Mouse (Mus musculus) urinary bladder, adult 18-20 months (tissue): ENCODE data around the gene Igsf21.
A peak's percentile ranks its signal among the peaks of the same experiment; 100 is the strongest.

Source experiments
- DNase-seq, 2 experiments: peaks; one replicate each; pipeline ENCODE4 v3.0.0; 2022; ENCODE audit warnings: low spot score in 2 of 2, mixed read lengths in 2 of 2

Gene Igsf21

GRCm38 (mm10) chr4:140052575-140052974 lies 194.0 kb downstream of the Igsf21 start:
- DNase-seq: no peak

GRCm38 (mm10) chr4:140047807-140048362 lies 198.7 kb downstream of the Igsf21 start:
- DNase-seq: no peak

GRCm38 (mm10) chr4:140043953-140044352 lies 202.6 kb downstream of the Igsf21 start:
- DNase-seq: no peak

- DNase-seq: no peak
Measured at GRCm38 (mm10) chr4:140038586-140039411, 207.8 kb downstream of the Igsf21 start.

- peak; percentile 6 to 34 for DNase-seq
Measured at GRCm38 (mm10) chr4:140037784-140038387, 208.7 kb downstream of the Igsf21 start.

- DNase-seq: no peak
Measured at GRCm38 (mm10) chr4:140035232-140035631, 211.4 kb downstream of the Igsf21 start.

GRCm38 (mm10) chr4:140033394-140033793 lies 213.2 kb downstream of the Igsf21 start:
- DNase-seq: peak in 1 of 2 experiments; percentile 30

- no peak for DNase-seq
Measured at GRCm38 (mm10) chr4:140030415-140030814, 216.2 kb downstream of the Igsf21 start.

- no peak for DNase-seq
Measured at GRCm38 (mm10) chr4:140030040-140030386, 216.6 kb downstream of the Igsf21 start.

- no peak for DNase-seq
Measured at GRCm38 (mm10) chr4:140029324-140030039, 217.1 kb downstream of the Igsf21 start.

GRCm38 (mm10) chr4:140023833-140024232 lies 222.8 kb downstream of the Igsf21 start:
- no peak for DNase-seq

GRCm38 (mm10) chr4:140015916-140016315 lies 230.7 kb downstream of the Igsf21 start:
- no peak for DNase-seq

- DNase-seq: no peak
Measured at GRCm38 (mm10) chr4:140010728-140011470, 235.7 kb downstream of the Igsf21 start.

- DNase-seq: peak; percentile 20 to 36
Measured at GRCm38 (mm10) chr4:140004932-140005331, 241.7 kb downstream of the Igsf21 start.

- DNase-seq: peak in 1 of 2 experiments; percentile 57
Measured at GRCm38 (mm10) chr4:140004170-140004569, 242.4 kb downstream of the Igsf21 start.

GRCm38 (mm10) chr4:140002069-140002468 lies 244.5 kb downstream of the Igsf21 start:
- no peak for DNase-seq

- DNase-seq: no peak
Measured at GRCm38 (mm10) chr4:140000911-140001310, 245.7 kb downstream of the Igsf21 start.

- DNase-seq: no peak
Measured at GRCm38 (mm10) chr4:139999033-139999432, 247.6 kb downstream of the Igsf21 start.

- no peak for DNase-seq
Measured at GRCm38 (mm10) chr4:139995659-139996058, 250.9 kb downstream of the Igsf21 start.

- DNase-seq: no peak
Measured at GRCm38 (mm10) chr4:139993111-139993755, 253.4 kb downstream of the Igsf21 start.

- no peak for DNase-seq
Measured at GRCm38 (mm10) chr4:139986913-139987312, 259.7 kb downstream of the Igsf21 start.
